Mouse (Mus musculus): ENCODE measurements at regions not wholly inside any gene's neighbourhood (a gene's known extent, or its start where the extent isn't known, plus 50 kb on each side); places are given as distances from the start of the nearest gene placed in this dataset.

- no peak for DNase-seq (ENCODE audit: low spot score)
Observed at GRCm38 (mm10) chr8:35991936-35992603, 226.5 kb downstream of the Gm19410 start.

- no peak for DNase-seq (ENCODE audit: low spot score)
Observed at GRCm38 (mm10) chr8:35996330-35997077, 230.9 kb downstream of the Gm19410 start.

GRCm38 (mm10) chr8:35999584-35999983 lies 234.0 kb downstream of the Gm19410 start:
- no peak for DNase-seq (ENCODE audit: low spot score)

GRCm38 (mm10) chr8:36004387-36004786 lies 238.8 kb downstream of the Gm19410 start:
- no peak for DNase-seq (ENCODE audit: low spot score)

GRCm38 (mm10) chr8:36005536-36005935 lies 239.9 kb downstream of the Gm19410 start:
- DNase-seq (ENCODE audit: low spot score) = no peak

GRCm38 (mm10) chr8:36007724-36008123 lies 242.1 kb downstream of the Gm19410 start:
- no peak for DNase-seq (ENCODE audit: low spot score)

GRCm38 (mm10) chr8:36009565-36009964 lies 244.0 kb downstream of the Gm19410 start:
- no peak for DNase-seq (ENCODE audit: low spot score)

GRCm38 (mm10) chr8:36010446-36011217 lies 245.0 kb downstream of the Gm19410 start:
- DNase-seq (ENCODE audit: low spot score) = no peak

GRCm38 (mm10) chr8:36014862-36015261 lies 249.3 kb downstream of the Gm19410 start:
- DNase-seq (ENCODE audit: low spot score) = no peak

- DNase-seq (ENCODE audit: low spot score) = no peak
Observed at GRCm38 (mm10) chr8:36016321-36017114, 250.9 kb downstream of the Gm19410 start.

- DNase-seq (ENCODE audit: low spot score) = no peak
Observed at GRCm38 (mm10) chr8:36018993-36019753, 253.6 kb downstream of the Gm19410 start.

- DNase-seq (ENCODE audit: low spot score) = no peak
Observed at GRCm38 (mm10) chr8:36019895-36020294, 254.3 kb downstream of the Gm19410 start.

- DNase-seq (ENCODE audit: low spot score) = peak; percentile 41
Observed at GRCm38 (mm10) chr8:36027586-36027985, 262.0 kb downstream of the Gm19410 start.

GRCm38 (mm10) chr8:36028121-36028955 lies 262.7 kb downstream of the Gm19410 start:
- DNase-seq (ENCODE audit: low spot score) = no peak

GRCm38 (mm10) chr8:36029445-36029844 lies 263.9 kb downstream of the Gm19410 start:
- DNase-seq (ENCODE audit: low spot score) = no peak

- DNase-seq (ENCODE audit: low spot score) = no peak
Observed at GRCm38 (mm10) chr8:36030237-36030636, 264.6 kb downstream of the Gm19410 start.

GRCm38 (mm10) chr8:36031966-36032719 lies 266.6 kb downstream of the Gm19410 start:
- DNase-seq (ENCODE audit: low spot score) = peak; percentile 55

GRCm38 (mm10) chr8:36035339-36035738 lies 269.7 kb downstream of the Gm19410 start:
- DNase-seq (ENCODE audit: low spot score) = no peak

- no peak for DNase-seq (ENCODE audit: low spot score)
Observed at GRCm38 (mm10) chr8:36036271-36036670, 270.7 kb downstream of the Gm19410 start.

Measured in layer of hippocampus, adult 9-10 months (tissue).